Mouse (Mus musculus) MEL (cell line): Measurements from ENCODE around the gene Hlcs. TPM values are rescaled to one million over a fixed set of nuclear protein-coding genes. Genes with fewer than 3 reads are reported as not detected.

Source experiments
- DNase-seq: peaks from one replicate; pipeline ENCODE4 v3.0.0; 2011; ENCODE audit warnings: low read depth, low spot score
- H3K27ac ChIP-seq: 2 replicates; pipeline ENCODE4 v1.5.1; 2012; ENCODE audit warnings: low read depth, mild to moderate bottlenecking, control low read depth, low read length, moderate library complexity; ENCODE audit not compliant: control insufficient read depth
- H3K27me3 ChIP-seq, 2 experiments: fragments of 150-350 bp in 1 of 2; sonication (generic) in 1 of 2; 2 replicates each; pipeline ENCODE4 v1.6.1; 2012; ENCODE audit warnings: low read length in 2 of 2, mild to moderate bottlenecking in 2 of 2, improper control_type of control experiment in 1 of 2, moderate library complexity in 1 of 2; ENCODE audit not compliant: insufficient read depth in 2 of 2, control insufficient read depth in 1 of 2
- H3K36me3 ChIP-seq, 2 experiments: 2 replicates each; pipeline ENCODE4 v1.6.1; 2012 to 2014; ENCODE audit warnings: low read length in 2 of 2, improper control_type of control experiment in 1 of 2, inconsistent platforms in 1 of 2, mild to moderate bottlenecking in 1 of 2; ENCODE audit not compliant: insufficient read depth in 2 of 2, control insufficient read depth in 1 of 2
- H3K4me1 ChIP-seq, 2 experiments: fragments of 150-350 bp in 1 of 2; sonication (generic) in 1 of 2; 2 replicates each; pipeline ENCODE4 v1.6.1; 2012; ENCODE audit warnings: low read length in 2 of 2, improper control_type of control experiment in 1 of 2, mild to moderate bottlenecking in 1 of 2; ENCODE audit not compliant: insufficient read depth in 2 of 2, control insufficient read depth in 1 of 2
- H3K4me3 ChIP-seq, 2 experiments: fragments of 150-350 bp in 1 of 2; sonication (generic) in 1 of 2; 2 replicates each; pipeline ENCODE4 v1.5.1; 2012; ENCODE audit warnings: low read depth in 2 of 2, low read length in 2 of 2, mild to moderate bottlenecking in 2 of 2, moderate library complexity in 2 of 2, control low read depth in 1 of 2, improper control_type of control experiment in 1 of 2; ENCODE audit not compliant: control insufficient read depth in 1 of 2, insufficient read depth in 1 of 2
- H3K79me2 ChIP-seq: 2 replicates; pipeline ENCODE4 v1.6.1; 2012; ENCODE audit warnings: mild to moderate bottlenecking, low read length, moderate library complexity; ENCODE audit not compliant: control insufficient read depth, poor library complexity, insufficient read depth
- H3K9ac ChIP-seq: 2 replicates; pipeline ENCODE4 v1.6.1; 2012; ENCODE audit warnings: low read depth, mild to moderate bottlenecking, control low read depth, low read length, moderate library complexity; ENCODE audit not compliant: control insufficient read depth, poor library complexity, severe bottlenecking
- H3K9me3 ChIP-seq: fragments of 150-350 bp; sonication (generic); replicated peaks from 2 replicates; pipeline ENCODE4 v1.6.1; 2012; ENCODE audit warnings: mild to moderate bottlenecking, low read length, improper control_type of control experiment, moderate library complexity; ENCODE audit not compliant: insufficient read depth
- CTCF ChIP-seq, 3 experiments: IDR thresholded peaks in 2 of 3; conservative IDR thresholded peaks in 1 of 3; 2 replicates each; pipeline ENCODE4 v1.5.1; 2011 to 2012; ENCODE audit warnings: low read length in 3 of 3, low read depth in 2 of 3, mild to moderate bottlenecking in 2 of 3, improper control_type of control experiment in 1 of 3, inconsistent platforms in 1 of 3, mixed read lengths in 1 of 3, moderate library complexity in 1 of 3; ENCODE audit not compliant: control insufficient read depth in 1 of 3, insufficient read depth in 1 of 3, poor library complexity in 1 of 3, severe bottlenecking in 1 of 3
- EP300 ChIP-seq, 2 experiments: IDR thresholded peaks; 2 replicates each; pipeline ENCODE4 v1.6.1; 2011; ENCODE audit warnings: improper control_type of control experiment in 2 of 2, low read length in 2 of 2, low read depth in 1 of 2, mild to moderate bottlenecking in 1 of 2
- GATA1 ChIP-seq: IDR thresholded peaks from 2 replicates; pipeline ENCODE4 v1.6.1; 2011; ENCODE audit warnings: low read depth, low read length, improper control_type of control experiment
- HCFC1 ChIP-seq: IDR thresholded peaks from 2 replicates; pipeline ENCODE4 v1.6.1; 2012; ENCODE audit warnings: low read depth, mild to moderate bottlenecking, inconsistent platforms, low read length, improper control_type of control experiment, moderate library complexity
- JUND ChIP-seq: IDR thresholded peaks from 2 replicates; pipeline ENCODE4 v1.6.1; 2011; ENCODE audit warnings: low read depth, mild to moderate bottlenecking, improper control_type of control experiment, low read length
- MAFK ChIP-seq: IDR thresholded peaks from 2 replicates; pipeline ENCODE4 v1.6.1; 2011; ENCODE audit warnings: low read depth, mild to moderate bottlenecking, low read length, improper control_type of control experiment, borderline replicate concordance
- MAX ChIP-seq: IDR thresholded peaks from 2 replicates; pipeline ENCODE4 v1.6.1; 2011; ENCODE audit warnings: low read length, improper control_type of control experiment
- MXI1 ChIP-seq: IDR thresholded peaks from 2 replicates; pipeline ENCODE4 v1.6.1; 2011; ENCODE audit warnings: mild to moderate bottlenecking, low read depth, low read length, improper control_type of control experiment
- MYB ChIP-seq: IDR thresholded peaks from 2 replicates; pipeline ENCODE4 v1.6.1; 2011; ENCODE audit warnings: mild to moderate bottlenecking, low read depth, low read length, improper control_type of control experiment
- MYC ChIP-seq: IDR thresholded peaks from 2 replicates; pipeline ENCODE4 v1.6.1; 2011; ENCODE audit warnings: low read depth, mild to moderate bottlenecking, low read length, improper control_type of control experiment, moderate library complexity
- NRF1 ChIP-seq: IDR thresholded peaks from 2 replicates; pipeline ENCODE4 v1.6.1; 2014; ENCODE audit warnings: low read depth, mild to moderate bottlenecking, inconsistent platforms, low read length, improper control_type of control experiment, moderate library complexity; ENCODE audit not compliant: poor library complexity, insufficient read depth, severe bottlenecking
- POLR2AphosphoS2 ChIP-seq: IDR thresholded peaks from 2 replicates; pipeline ENCODE4 v1.6.1; 2011; ENCODE audit warnings: low read length, improper control_type of control experiment
- RAD21 ChIP-seq: IDR thresholded peaks from 2 replicates; pipeline ENCODE4 v1.6.1; 2011; ENCODE audit warnings: mild to moderate bottlenecking, low read depth, low read length, improper control_type of control experiment
- RCOR1 ChIP-seq: IDR thresholded peaks from 2 replicates; pipeline ENCODE4 v1.6.1; 2012; ENCODE audit warnings: low read depth, mild to moderate bottlenecking, inconsistent platforms, low read length, improper control_type of control experiment
- SIN3A ChIP-seq: IDR thresholded peaks from 2 replicates; pipeline ENCODE4 v1.6.1; 2012; ENCODE audit warnings: low read length, improper control_type of control experiment, inconsistent platforms
- TAL1 ChIP-seq: IDR thresholded peaks from 2 replicates; pipeline ENCODE4 v1.6.1; 2012; ENCODE audit warnings: mild to moderate bottlenecking, inconsistent platforms, low read length, moderate library complexity, mixed read lengths
- TBP ChIP-seq: IDR thresholded peaks from 2 replicates; pipeline ENCODE4 v1.8.0; 2011; ENCODE audit warnings: low read depth, low read length, improper control_type of control experiment
- TCF12 ChIP-seq: IDR thresholded peaks from 2 replicates; pipeline ENCODE4 v1.6.1; 2014; ENCODE audit warnings: low read depth, mild to moderate bottlenecking, inconsistent platforms, low read length, improper control_type of control experiment, moderate library complexity
- UBTF ChIP-seq: IDR thresholded peaks from 2 replicates; pipeline ENCODE4 v1.6.1; 2012; ENCODE audit warnings: low read depth, mild to moderate bottlenecking, inconsistent platforms, low read length, improper control_type of control experiment, moderate library complexity, borderline replicate concordance; ENCODE audit not compliant: insufficient read depth
- USF2 ChIP-seq, 2 experiments: IDR thresholded peaks; 2 replicates each; pipeline ENCODE4 v1.6.1; 2011 to 2012; ENCODE audit warnings: improper control_type of control experiment in 2 of 2, low read length in 2 of 2, borderline replicate concordance in 1 of 2, inconsistent platforms in 1 of 2, low read depth in 1 of 2, mild to moderate bottlenecking in 1 of 2; ENCODE audit not compliant: insufficient read depth in 1 of 2
- ZKSCAN1 ChIP-seq: IDR thresholded peaks from 2 replicates; pipeline ENCODE4 v1.6.1; 2012; ENCODE audit warnings: low read depth, mild to moderate bottlenecking, inconsistent platforms, low read length, improper control_type of control experiment, moderate library complexity
- ZMIZ1 ChIP-seq: IDR thresholded peaks from 2 replicates; pipeline ENCODE4 v1.6.1; 2012; ENCODE audit warnings: low read depth, mild to moderate bottlenecking, inconsistent platforms, low read length, improper control_type of control experiment, moderate library complexity
- ZNF384 ChIP-seq: IDR thresholded peaks from 2 replicates; pipeline ENCODE4 v1.6.1; 2012; ENCODE audit warnings: low read depth, mild to moderate bottlenecking, inconsistent platforms, low read length, improper control_type of control experiment
- polyA plus RNA-seq, 2 experiments: library from polyadenylated mRNA; stranded (reverse) in 1 of 2; unstranded in 1 of 2; fragments of >175 nt in 1 of 2; fragments of >200 nt in 1 of 2; gene quantifications; 2 replicates each; pipeline versions ENCODE4 v1.2.1 to v1.2.4; 2012; ENCODE audit warnings: low replicate concordance in 2 of 2, low read depth in 1 of 2; ENCODE audit not compliant: insufficient read length in 2 of 2, insufficient read depth in 1 of 2, missing spikeins in 1 of 2
- total RNA-seq: library from RNA; depleted of rRNA; stranded (reverse); fragments of 300-350 nt; gene quantifications from 2 replicates; pipeline ENCODE4 v1.2.3, GENCODE M21; 2012

Gene Hlcs
- total and polyA plus RNA-seq, 3 experiments: 3.3 to 6.4 TPM; not detected in 1

DNA sequence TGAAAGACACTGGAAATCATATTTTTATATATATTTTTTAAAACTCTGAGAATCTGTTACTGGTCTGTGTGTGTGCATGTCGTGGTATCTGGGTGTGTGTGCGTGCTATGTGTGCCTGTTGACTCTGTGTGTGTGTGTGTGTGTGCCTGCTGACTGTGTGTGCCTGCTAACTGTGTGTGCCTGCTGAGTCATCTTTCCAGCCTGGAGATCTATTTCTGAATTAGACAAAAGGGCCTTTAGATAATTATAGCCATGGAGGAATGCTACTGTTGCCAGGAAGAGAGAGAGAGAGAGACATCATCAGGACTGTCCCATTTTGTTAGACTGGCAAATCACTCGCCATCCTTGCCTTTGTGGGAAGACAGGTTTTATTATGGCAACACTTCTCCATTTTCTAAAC, 103.7 kb downstream of the Hlcs start:
- DNase-seq: peak; percentile 17
- H3K36me3 ChIP-seq: no peaks in the 10 kb centered on the region
- no peaks in the 10 kb centered on the region for H3K9me3 ChIP-seq
- H3K4me1 ChIP-seq: no peaks in the 10 kb centered on the region
- TF ChIP-seq ZNF384: no peak
- TF ChIP-seq POLR2AphosphoS2: no peak
- TF ChIP-seq TAL1: no peak
- no peak for TF ChIP-seq JUND
- TF ChIP-seq TBP: no peak
- no peak for TF ChIP-seq RCOR1
- TF ChIP-seq MAFK: no peak
- no peak for TF ChIP-seq MYC
- TF ChIP-seq GATA1: no peak
- TF ChIP-seq SIN3A: no peak
- no peak for TF ChIP-seq UBTF
- no peak for TF ChIP-seq MAX
- no peak for TF ChIP-seq TCF12
- no peaks in the 10 kb centered on the region for H3K27me3 ChIP-seq
- no peak overlapping the region for H3K4me3 ChIP-seq
- no peak overlapping the region for H3K9ac ChIP-seq
- no peaks in the 10 kb centered on the region for H3K79me2 ChIP-seq
- H3K27ac ChIP-seq: no peak overlapping the region

DNA sequence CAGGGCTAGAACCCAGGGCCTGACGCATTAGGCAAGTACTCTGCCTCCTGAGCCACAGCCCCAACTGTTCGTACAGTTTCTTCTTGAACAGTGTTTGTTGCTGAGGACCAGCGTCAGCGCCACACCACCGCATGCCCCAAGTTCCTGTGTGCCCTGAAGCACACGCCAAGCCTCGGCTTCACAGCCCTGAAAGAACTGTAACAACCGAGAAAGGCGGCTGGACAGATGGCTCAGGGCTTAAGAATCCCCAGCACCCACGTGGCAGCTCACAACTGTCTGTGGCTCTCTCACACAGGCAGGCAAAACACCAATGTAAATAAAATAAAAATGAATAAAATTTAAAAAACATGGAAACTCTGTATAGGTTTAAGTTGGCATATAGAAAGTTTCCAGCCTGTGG, 104.5 kb downstream of the Hlcs start:
- Histone ChIP-seq H3K9ac (no peak overlapping the region), H3K9me3 (no peaks in the 10 kb centered on the region), H3K79me2 (no peaks in the 10 kb centered on the region), H3K36me3 (no peaks in the 10 kb centered on the region), H3K4me1 (no peaks in the 10 kb centered on the region), H3K27me3 (no peaks in the 10 kb centered on the region), H3K4me3 (no peak overlapping the region), H3K27ac (no peak overlapping the region)
- DNase-seq: no peak
- TF ChIP-seq HCFC1 (no peak), RCOR1 (no peak)

DNA sequence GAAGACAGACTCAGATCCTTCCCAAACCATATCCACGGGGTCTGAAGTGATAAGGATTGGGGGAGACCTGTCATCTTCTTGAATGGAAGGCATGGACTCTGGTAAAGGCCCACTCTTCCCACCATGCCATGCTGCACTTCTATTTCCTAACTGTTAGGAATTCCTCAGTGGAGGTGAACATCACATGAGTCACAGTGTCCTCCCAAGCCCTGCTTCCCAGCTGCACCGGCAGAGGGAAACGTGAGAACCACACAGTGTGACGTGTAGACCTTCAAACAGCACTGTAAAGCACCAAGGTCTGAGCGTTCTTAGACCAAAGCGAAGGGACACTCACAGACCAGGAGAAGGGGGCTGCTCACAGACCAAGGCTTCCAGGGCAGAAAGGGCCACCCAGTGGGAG, 105.2 kb downstream of the Hlcs start:
- Histone ChIP-seq H3K36me3 (no peaks in the 10 kb centered on the region), H3K9ac (no peak overlapping the region), H3K27me3 (no peaks in the 10 kb centered on the region), H3K4me3 (no peak overlapping the region), H3K79me2 (no peaks in the 10 kb centered on the region), H3K27ac (no peak overlapping the region), H3K9me3 (no peaks in the 10 kb centered on the region), H3K4me1 (no peaks in the 10 kb centered on the region)
- TF ChIP-seq ZKSCAN1 (no peak), CTCF (IDR thresholded peaks at IDR 0.05 in 2 of 3, conservative IDR thresholded peaks at IDR 0.05 in 1 of 3; ENCODE audit: control insufficient read depth in 1 of 3, insufficient read depth in 1 of 3, low read depth in 2 of 3, low read length in 3 of 3, poor library complexity in 1 of 3, severe bottlenecking in 1 of 3) (no peak), EP300 (IDR thresholded peaks at IDR 0.05; ENCODE audit: low read depth in 1 of 2, low read length in 2 of 2) (no peak), POLR2AphosphoS2 (no peak), RAD21 (no peak), NRF1 (no peak), TCF12 (no peak), MXI1 (no peak), MYB (no peak), ZMIZ1 (no peak), USF2 (IDR thresholded peaks at IDR 0.05; ENCODE audit: borderline replicate concordance in 1 of 2, insufficient read depth in 1 of 2, low read depth in 1 of 2, low read length in 2 of 2) (no peak), MYC (no peak)
- no peak for DNase-seq
